26 mouse cellular contexts compared by ENCODE assay signal in genomic region chr9:61382595-61383186, GRCm38 (mm10). TPM values are rescaled to one million over a fixed set of nuclear protein-coding genes. Genes with fewer than 3 reads are reported as not detected.
DNase-seq lines count a peak whose midpoint lies in the region; ATAC-seq and TF ChIP-seq lines count a peak whose summit lies in the region.
"Had no signal": no experiment of that assay in that cellular context is flagged by ENCODE, and none has a peak within 500 bp of the region (broad histone marks: within the 10 kb centered on the region; RNA-seq: fewer than 3 reads in every experiment).

No protein-coding gene starts in this region.

- H3K4me2 ChIP-seq in limb, embryonic 13.5 days (replicated peaks), result 0 out of 2 replicates have a peak overlapping the region, but pooled peaks have one; percentile 11
- H3K4me2 ChIP-seq: embryonic facial prominence, embryonic 13.5 days; forebrain, embryonic 13.5 days; heart, embryonic 12.5 days; heart, embryonic 15.5 days; hindbrain, embryonic 14.5 days had no signal

- H3K27me3 ChIP-seq in limb, embryonic 13.5 days, result no peaks in the 10 kb centered on the region
- peaks cover 24% of the 10 kb centered on the region; the same call in 1 of the 2 replicates for H3K27me3 ChIP-seq in limb, embryonic 10.5 days (ENCODE audit: low read depth, poor library complexity, severe bottlenecking)
- no peaks in the 10 kb centered on the region; the same call in 1 of the 2 replicates for H3K27me3 ChIP-seq in G1E (ENCODE audit: insufficient read depth, low read length)
- H3K27me3 ChIP-seq: embryonic facial prominence, embryonic 13.5 days; forebrain, embryonic 13.5 days had no signal

- 63% methylated on average over 8 of the region's 8 CpGs for WGBS in limb, embryonic 13.5 days
- 64% methylated on average over 8 of the region's 8 CpGs for WGBS in limb, embryonic 10.5 days

- DNase-seq in heart, adult 11 months, result peak; percentile 85
- no peak for DNase-seq in heart, adult 18-20 months
- no peak for DNase-seq in limb, embryonic 10.5 days (ENCODE audit: low spot score)
- DNase-seq in G1E (ENCODE audit: low spot score), result no peak
- no peak for DNase-seq in left cerebral cortex, adult 8-10 months (ENCODE audit: low spot score in 2 of 2)
- DNase-seq: adrenal gland, adult 8-10 months; adrenal gland, postnatal 25 days; cerebellum, adult 11-12 months; cerebellum, adult 8-10 months; cerebellum, postnatal 10 days; cerebellum, postnatal 36 days; embryo, embryonic 11 days; gastrocnemius, postnatal 10 days; gastrocnemius, postnatal 36 days; heart, postnatal 10 days; heart, postnatal 36 days had no signal

- no peak for TF ChIP-seq CTCF in G1E (IDR thresholded peaks at IDR 0.05; ENCODE audit: low read depth, low read length)

- H3K4me1 ChIP-seq in limb, embryonic 13.5 days, result peaks cover 99% of the 10 kb centered on the region
- peaks cover 99% of the 10 kb centered on the region for H3K4me1 ChIP-seq in limb, embryonic 10.5 days
- peaks cover 82% of the 10 kb centered on the region for H3K4me1 ChIP-seq in G1E (ENCODE audit: insufficient read depth, low read depth, low read length)

- no peak for ATAC-seq in limb, embryonic 13.5 days (ENCODE audit: low FRiP score, low read depth)
- no peak for ATAC-seq in G1E (ENCODE audit: extremely low read depth, insufficient number of reproducible peaks, low FRiP score, poor library complexity, severe bottlenecking)
- ATAC-seq: forebrain, embryonic 13.5 days; forebrain, embryonic 16.5 days had no signal

- H3K27ac ChIP-seq in limb, embryonic 13.5 days, result no peak overlapping the region
- H3K27ac ChIP-seq in limb, embryonic 10.5 days, result no peak overlapping the region
- H3K27ac ChIP-seq: embryonic facial prominence, embryonic 10.5 days; embryonic facial prominence, embryonic 13.5 days; forebrain, embryonic 13.5 days; heart, embryonic 15.5 days; hindbrain, embryonic 10.5 days; hindbrain, embryonic 14.5 days had no signal

- no peak overlapping the region for H3K4me3 ChIP-seq in limb, embryonic 13.5 days
- no peak overlapping the region for H3K4me3 ChIP-seq in limb, embryonic 10.5 days
- peak overlapping the region; percentile 49; the same call in 1 of the 2 replicates for H3K4me3 ChIP-seq in G1E (ENCODE audit: low read depth, low read length)
- H3K4me3 ChIP-seq: embryonic facial prominence, embryonic 10.5 days; embryonic facial prominence, embryonic 13.5 days; forebrain, embryonic 10.5 days; forebrain, embryonic 13.5 days; heart, embryonic 12.5 days; heart, embryonic 15.5 days; hindbrain, embryonic 10.5 days had no signal

- 0 out of 2 replicates have a peak overlapping the region, but pooled peaks have one; percentile 6 for H3K9ac ChIP-seq in limb, embryonic 13.5 days
- H3K9ac ChIP-seq: embryonic facial prominence, embryonic 13.5 days; forebrain, embryonic 13.5 days; heart, embryonic 12.5 days; heart, embryonic 15.5 days; hindbrain, embryonic 14.5 days had no signal

- H3K36me3 ChIP-seq in limb, embryonic 13.5 days, result peaks cover 82% of the 10 kb centered on the region
- peaks cover 90% of the 10 kb centered on the region for H3K36me3 ChIP-seq in limb, embryonic 10.5 days
- H3K36me3 ChIP-seq in G1E (replicated peaks), result peaks cover 85% of the 10 kb centered on the region
- H3K36me3 ChIP-seq: heart, embryonic 15.5 days had no signal

- H3K9me3 ChIP-seq in limb, embryonic 13.5 days, result no peaks in the 10 kb centered on the region
- H3K9me3 ChIP-seq in limb, embryonic 10.5 days (replicated peaks), result no peaks in the 10 kb centered on the region
- H3K9me3 ChIP-seq in G1E (replicated peaks), result no peaks in the 10 kb centered on the region
- H3K9me3 ChIP-seq: embryonic facial prominence, embryonic 10.5 days; embryonic facial prominence, embryonic 13.5 days; forebrain, embryonic 10.5 days; forebrain, embryonic 13.5 days; heart, embryonic 12.5 days; heart, embryonic 15.5 days; hindbrain, embryonic 10.5 days had no signal

RNA-seq across cellular contexts. Expression of gene Tle3, which starts 10.5 kb away (rescaled TPM):
- 10 to 100 TPM; 15.2 to 21.9 TPM for total RNA-seq in heart, adult 18-20 months (2021)
- polyA plus RNA-seq in limb, embryonic 13.5 days (2015; fragmentation: Nextera tagmentation; extraction: Ambion mirVana), result 50.1 and 50.6 TPM in 2 replicates
- polyA plus RNA-seq in limb, embryonic 10.5 days (2016; fragmentation: Nextera tagmentation; extraction: Ambion mirVana), result 53.4 and 55.7 TPM in 2 replicates
- total RNA-seq in G1E (2014; fragmentation: Nextera tagmentation) (131 and 136 TPM in 2 replicates), G1E (2017) (22.7 and 29.7 TPM in 2 replicates)
- polyA plus RNA-seq in G1E (2012), result 144 and 162 TPM in 2 replicates
- total RNA-seq in left cerebral cortex, adult 8-10 months (2022), result 10 to 100 TPM; 37.4 to 53.8 (median 44.7) TPM
